Mouse (Mus musculus) neural tube, embryonic 11.5 days (tissue): ENCODE measurements around the gene Slc30a5. TPM values are rescaled to one million over a fixed set of nuclear protein-coding genes. Genes with fewer than 3 reads are reported as not detected.

Source experiments
- ATAC-seq: fragments of 200-750 bp; cut with Nextera tagmentation; 2 replicates; pipeline ENCODE4 v1.8.0; 2017; ENCODE audit warnings: moderate number of reproducible peaks, mild to moderate bottlenecking, moderate TSS enrichment, moderate library complexity; ENCODE audit not compliant: insufficient read depth, low FRiP score, low TSS enrichment
- DNase-seq: peaks from one replicate; pipeline ENCODE4 v3.0.0-alpha.2; 2015; ENCODE audit warnings: low spot score
- H3K27ac ChIP-seq: fragments of 300-500 bp; sonication (generic); 2 replicates; pipeline ENCODE4 v1.5.1; 2014; ENCODE audit warnings: low read depth, mild to moderate bottlenecking, low read length
- H3K27me3 ChIP-seq: fragments of 300-500 bp; sonication (generic); 2 replicates; pipeline ENCODE4 v1.6.1; 2014; ENCODE audit warnings: mild to moderate bottlenecking, low read length, mixed read lengths; ENCODE audit not compliant: control insufficient read depth, insufficient read depth
- H3K36me3 ChIP-seq: fragments of 300-500 bp; sonication (generic); 2 replicates; pipeline ENCODE4 v1.6.1; 2014; ENCODE audit warnings: mild to moderate bottlenecking, low read length, moderate library complexity, mixed read lengths; ENCODE audit not compliant: control insufficient read depth, insufficient read depth
- H3K4me1 ChIP-seq: fragments of 300-500 bp; sonication (generic); 2 replicates; pipeline ENCODE4 v1.6.1; 2014; ENCODE audit warnings: low read length, mixed read lengths; ENCODE audit not compliant: control insufficient read depth, insufficient read depth
- H3K4me2 ChIP-seq: fragments of 300-500 bp; sonication (generic); 2 replicates; pipeline ENCODE4 v1.6.1; 2014; ENCODE audit warnings: low read depth, mild to moderate bottlenecking, moderate library complexity
- H3K4me3 ChIP-seq: fragments of 300-500 bp; sonication (generic); 2 replicates; pipeline ENCODE4 v1.5.1; 2014; ENCODE audit warnings: low read depth, low read length
- H3K9ac ChIP-seq: fragments of 300-500 bp; sonication (generic); 2 replicates; pipeline ENCODE4 v1.6.1; 2014; ENCODE audit warnings: mild to moderate bottlenecking, low read length
- H3K9me3 ChIP-seq: fragments of 300-500 bp; sonication (generic); 2 replicates; pipeline ENCODE4 v1.6.1; 2016; ENCODE audit warnings: low read length; ENCODE audit not compliant: control insufficient read depth
- WGBS: fragments of 180-500 bp; shearing (Covaris S2); extraction: QIAGEN DNeasy Blood & Tissue Kit; methylation state at CpG from one replicate; pipeline ENCODE4 v1.1.7; 2014; 5-methylcytosine and 5-hydroxymethylcytosine counted together
- polyA plus RNA-seq: library from polyadenylated mRNA; unstranded; fragments of >200 nt; fragmentation: Nextera tagmentation; extraction: Ambion mirVana; gene quantifications from 2 replicates; pipeline ENCODE4 v1.2.1, GENCODE M21; 2014

Slc30a5 gene
- polyA plus RNA-seq, 1 experiment from 2014 or later: 48.2 TPM

- Histone ChIP-seq H3K36me3 (0 out of 2 replicates have a peak, but pooled peaks cover under 1% of the 10 kb centered on the region), H3K4me3 (no peak overlapping the region), H3K27me3 (no peaks in the 10 kb centered on the region), H3K9ac (no peak overlapping the region), H3K4me1 (no peaks in the 10 kb centered on the region), H3K9me3 (no peaks in the 10 kb centered on the region), H3K27ac (no peak overlapping the region), H3K4me2 (no peak overlapping the region)
- WGBS: 71% methylated on average over 6 of the region's 6 CpGs
- no peak for DNase-seq
- ATAC-seq: no peak
These were observed 45.8 kb downstream of the Slc30a5 start for GRCm38 (mm10) chr13:100787316-100788010.

DNA sequence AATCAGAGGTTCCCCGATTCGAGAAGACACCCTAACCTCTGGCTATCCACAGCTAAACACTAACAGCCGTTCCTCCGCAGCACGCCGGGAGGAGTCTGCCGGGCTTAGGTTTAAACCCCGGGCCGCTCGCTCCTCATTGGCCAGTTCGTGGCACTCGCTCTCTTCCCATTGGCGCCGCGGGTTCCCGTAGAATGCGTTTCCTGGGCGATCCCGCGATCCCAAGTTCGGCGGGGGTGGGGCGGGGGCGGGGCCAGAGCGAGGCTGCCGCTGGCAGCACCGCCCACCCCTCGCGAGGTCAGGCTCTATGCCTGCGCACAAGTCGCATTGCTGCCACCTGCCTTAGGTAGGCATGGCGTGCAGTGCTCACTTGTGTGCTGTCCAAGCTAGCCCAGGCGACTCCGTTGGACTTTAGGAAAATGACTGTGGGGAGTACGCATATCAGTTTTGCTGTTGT, 46.8 kb downstream of the Slc30a5 start, which contains the start of gene Ccnb1:
Gene Ccnb1, minus strand, starts transcription at position 157 of the 454 bp plus-strand sequence.
- Histone ChIP-seq H3K4me1 (no peaks in the 10 kb centered on the region), H3K4me2 (peak within 1 kb of the TSS; percentile 83), H3K27me3 (no peaks in the 10 kb centered on the region), H3K9me3 (no peaks in the 10 kb centered on the region), H3K36me3 (0 out of 2 replicates have a peak, but pooled peaks cover 4% of the 10 kb centered on the region), H3K4me3 (peak within 1 kb of the TSS; percentile 84), H3K27ac (no peak within 1 kb of the TSS), H3K9ac (peak within 1 kb of the TSS; percentile 92)
- WGBS: under 1% methylated on average over 34 of the region's 35 CpGs
- ATAC-seq (peak; percentile 99), DNase-seq (peak; percentile 96)

GRCm38 (mm10) chr13:100785806-100786413, 47.3 kb downstream of the Slc30a5 start:
- WGBS: under 1% methylated on average over 29 of the region's 30 CpGs
- Histone ChIP-seq H3K9ac (peak overlapping the region; percentile 92), H3K9me3 (no peaks in the 10 kb centered on the region), H3K4me3 (peak overlapping the region; percentile 84), H3K4me2 (peak overlapping the region; percentile 83), H3K27ac (no peak overlapping the region), H3K27me3 (no peaks in the 10 kb centered on the region), H3K36me3 (peaks cover 6% of the 10 kb centered on the region; the same call in 1 of the 2 replicates), H3K4me1 (no peaks in the 10 kb centered on the region)
- DNase-seq: no peak
- peak; percentile 33 for ATAC-seq

DNA sequence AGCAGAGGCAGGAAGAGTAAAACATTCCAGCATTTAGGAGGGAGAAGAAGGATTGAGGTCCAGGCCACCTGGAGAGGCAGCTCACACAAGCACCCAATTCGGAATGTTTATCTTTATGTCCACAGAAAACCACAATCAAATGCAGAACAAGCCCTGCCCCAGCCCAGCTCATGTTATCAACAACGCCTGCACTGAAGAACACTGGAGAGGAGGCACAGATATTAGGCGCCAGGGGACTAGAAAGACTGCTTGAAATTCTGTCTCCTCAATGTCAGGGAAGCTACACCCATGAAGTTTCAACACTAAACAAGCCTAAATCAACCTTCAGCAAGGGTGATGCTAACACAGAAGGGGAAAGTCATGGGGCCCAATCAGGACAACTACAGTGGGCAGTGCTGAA, 55.7 kb downstream of the Slc30a5 start:
- WGBS: 81% methylated on average over 3 of the region's 3 CpGs
- H3K4me1 ChIP-seq: peaks cover 4% of the 10 kb centered on the region; the same call in 1 of the 2 replicates
- peaks cover 6% of the 10 kb centered on the region for H3K36me3 ChIP-seq
- no peak overlapping the region for H3K4me3 ChIP-seq
- no peak overlapping the region for H3K4me2 ChIP-seq
- ATAC-seq (no peak), DNase-seq (no peak)
- no peak overlapping the region for H3K27ac ChIP-seq
- no peaks in the 10 kb centered on the region for H3K27me3 ChIP-seq
- no peak overlapping the region for H3K9ac ChIP-seq
- H3K9me3 ChIP-seq: no peaks in the 10 kb centered on the region

- Histone ChIP-seq H3K9me3 (no peaks in the 10 kb centered on the region), H3K9ac (no peak overlapping the region), H3K36me3 (peaks cover 2% of the 10 kb centered on the region), H3K27me3 (no peaks in the 10 kb centered on the region), H3K27ac (no peak overlapping the region), H3K4me2 (no peak overlapping the region), H3K4me1 (peaks cover 4% of the 10 kb centered on the region; the same call in 1 of the 2 replicates), H3K4me3 (no peak overlapping the region)
- ATAC-seq (no peak), DNase-seq (no peak)
- WGBS: 64% methylated on average over 6 of the region's 6 CpGs
These were observed 56.5 kb downstream of the Slc30a5 start for GRCm38 (mm10) chr13:100776710-100777109.

DNA sequence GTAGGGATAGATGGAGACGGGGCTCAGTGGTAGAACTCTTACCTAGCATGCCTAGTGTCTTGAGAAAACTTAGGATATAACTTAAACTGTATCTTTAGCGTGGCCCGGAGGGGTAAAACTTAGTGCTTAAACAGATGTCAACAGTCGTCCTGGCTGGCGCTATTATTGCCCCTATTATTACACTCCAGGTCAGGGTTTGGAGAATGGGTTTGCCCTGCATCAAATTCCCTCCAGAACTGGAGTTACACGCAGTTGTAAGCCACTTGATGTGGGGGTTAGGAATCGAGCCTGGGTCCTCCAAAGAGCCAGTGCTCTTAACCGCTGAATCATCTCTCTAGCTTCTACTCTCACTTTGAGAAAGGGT, 57.2 kb downstream of the Slc30a5 start:
- WGBS: 17% methylated on average over 8 of the region's 8 CpGs
- H3K4me3 ChIP-seq: peak overlapping the region; percentile 86
- no peaks in the 10 kb centered on the region for H3K9me3 ChIP-seq
- peak overlapping the region; percentile 12; the same call in 1 of the 2 replicates for H3K9ac ChIP-seq
- H3K4me2 ChIP-seq: peak overlapping the region; percentile 60
- peaks cover 4% of the 10 kb centered on the region; the same call in 1 of the 2 replicates for H3K4me1 ChIP-seq
- DNase-seq: no peak
- H3K36me3 ChIP-seq: no peaks in the 10 kb centered on the region; the same call in 1 of the 2 replicates
- H3K27ac ChIP-seq: no peak overlapping the region
- no peaks in the 10 kb centered on the region for H3K27me3 ChIP-seq
- no peak for ATAC-seq

- no peak within 1 kb of the TSS for H3K27ac ChIP-seq
- H3K36me3 ChIP-seq: peaks cover 2% of the 10 kb centered on the region; the same call in 1 of the 2 replicates
- H3K4me2 ChIP-seq: peak within 1 kb of the TSS; percentile 90
- ATAC-seq: peak; percentile 91
- under 1% methylated on average over 46 of the region's 46 CpGs for WGBS
- no peaks in the 10 kb centered on the region for H3K9me3 ChIP-seq
- peak within 1 kb of the TSS; percentile 86 for H3K4me3 ChIP-seq
- H3K4me1 ChIP-seq: peaks cover 4% of the 10 kb centered on the region; the same call in 1 of the 2 replicates
- peak; percentile 88 for DNase-seq
- peak within 1 kb of the TSS; percentile 75 for H3K9ac ChIP-seq
- no peaks in the 10 kb centered on the region for H3K27me3 ChIP-seq
These were observed 57.8 kb downstream of the Slc30a5 start, which contains the start of gene Cenph for GRCm38 (mm10) chr13:100775252-100776055. Gene Cenph, minus strand, starts transcription at chr13:100775899.

DNA sequence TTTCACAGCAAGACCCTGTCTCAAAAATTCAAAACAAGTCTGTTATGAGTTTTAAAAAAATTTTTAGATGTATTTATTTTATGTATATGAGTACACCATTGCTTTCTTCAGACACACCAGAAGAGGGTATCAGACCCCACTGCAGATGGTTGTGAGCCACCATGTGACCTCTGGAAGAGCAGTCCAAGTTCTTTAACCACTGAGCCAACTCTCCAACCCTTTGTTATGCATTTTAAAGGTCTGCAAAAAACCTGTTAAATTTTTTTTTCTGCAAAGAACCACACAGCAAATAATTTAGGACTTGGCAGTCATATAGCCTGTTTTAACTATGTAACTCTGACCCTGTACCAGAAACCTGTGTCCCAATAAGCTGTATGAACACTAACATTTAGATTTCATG, 58.5 kb downstream of the Slc30a5 start:
- Histone ChIP-seq H3K4me1 (peaks cover 4% of the 10 kb centered on the region; the same call in 1 of the 2 replicates), H3K4me2 (peak overlapping the region; percentile 90), H3K9ac (peak overlapping the region; percentile 75; the same call in 1 of the 2 replicates), H3K9me3 (no peaks in the 10 kb centered on the region), H3K27ac (no peak overlapping the region), H3K36me3 (peaks cover 5% of the 10 kb centered on the region; the same call in 1 of the 2 replicates), H3K27me3 (no peaks in the 10 kb centered on the region), H3K4me3 (peak overlapping the region; percentile 86)
- ATAC-seq (no peak), DNase-seq (no peak)
